Mouse (Mus musculus): ENCODE measurements at regions not wholly inside any gene's neighbourhood (a gene's known extent, or its start where the extent isn't known, plus 50 kb on each side); places are given as distances from the start of the nearest gene placed in this dataset.

- no peaks in the 10 kb centered on the region for H3K4me1 ChIP-seq
- TF ChIP-seq FLI1 (IDR thresholded peaks at IDR 0.05; ENCODE audit: low read length) (no peak), GATA1 (IDR thresholded peaks at IDR 0.05; ENCODE audit: borderline replicate concordance, low read length) (no peak)
- H3K9me3 ChIP-seq = no peaks in the 10 kb centered on the region
- H3K27me3 ChIP-seq (replicated peaks) = no peaks in the 10 kb centered on the region
- no peaks in the 10 kb centered on the region for H3K36me3 ChIP-seq (replicated peaks; ENCODE audit: low read length)
- no peak overlapping the region for H3K4me3 ChIP-seq (replicated peaks)
These were observed 88.0 kb downstream of the Hs3st3b1 start for GRCm38 (mm10) chr11:63834140-63834539.

- Histone ChIP-seq H3K4me3 (replicated peaks) (no peak overlapping the region), H3K36me3 (replicated peaks; ENCODE audit: low read length) (no peaks in the 10 kb centered on the region), H3K9me3 (no peaks in the 10 kb centered on the region), H3K4me1 (no peaks in the 10 kb centered on the region), H3K27me3 (replicated peaks) (no peaks in the 10 kb centered on the region)
- TF ChIP-seq FLI1 (IDR thresholded peaks at IDR 0.05; ENCODE audit: low read length) (no peak), GATA1 (IDR thresholded peaks at IDR 0.05; ENCODE audit: borderline replicate concordance, low read length) (no peak)
These were observed 87.5 kb downstream of the Hs3st3b1 start for GRCm38 (mm10) chr11:63834631-63835030.
